In genomic region chr7:44701921-44702320, GRCm38 (mm10) we compare ENCODE assay signal across 9 mouse cellular contexts. TPM values are rescaled to one million over a fixed set of nuclear protein-coding genes. Genes with fewer than 3 reads are reported as not detected.
A peak's percentile ranks its signal among the peaks of the same experiment; 100 is the strongest.
DNase-seq lines count a peak whose midpoint lies in the region; ATAC-seq and TF ChIP-seq lines count a peak whose summit lies in the region.
"Had no signal": no experiment of that assay in that cellular context is flagged by ENCODE, and none has a peak within 500 bp of the region (broad histone marks: within the 10 kb centered on the region; RNA-seq: fewer than 3 reads in every experiment).

No protein-coding gene starts in this region.

- no peak overlapping the region for H3K9ac ChIP-seq in forebrain, embryonic 16.5 days (replicated peaks; ENCODE audit: low read depth, low read length)
- H3K9ac ChIP-seq in midbrain, embryonic 14.5 days (replicated peaks; ENCODE audit: low read length) = no peak overlapping the region

- no peak for DNase-seq in thymus, adult 2 months
- no peak for DNase-seq in thymus, postnatal 25 days
- DNase-seq in cerebellum, adult 18-20 months = peak; percentile 72 to 74
- peak; percentile 32 for DNase-seq in layer of hippocampus, adult 9-10 months (ENCODE audit: low spot score)
- DNase-seq in midbrain, embryonic 14.5 days = peak; percentile 71
- DNase-seq in c-Kit-positive CD71-positive TER-119-positive erythroid progenitor cells, embryonic 14.5 days (ENCODE audit: low spot score) = no peak
- DNase-seq in adrenal gland, postnatal 10 days = no peak

- TF ChIP-seq POLR2A in thymus, adult 2 months (IDR thresholded peaks at IDR 0.05; ENCODE audit: control insufficient read depth, extremely low read depth, insufficient read depth, low read length, poor library complexity) = no peak

- 0 out of 2 replicates have a peak, but pooled peaks have one; percentile 26 for ATAC-seq in forebrain, embryonic 16.5 days
- 0 out of 2 replicates have a peak, but pooled peaks have one; percentile 50 for ATAC-seq in midbrain, embryonic 14.5 days (ENCODE audit: low FRiP score, low TSS enrichment)

- H3K4me3 ChIP-seq in thymus, adult 2 months (ENCODE audit: control insufficient read depth, insufficient read depth, low read length) = no peak overlapping the region
- no peak overlapping the region for H3K4me3 ChIP-seq in forebrain, embryonic 16.5 days (replicated peaks; ENCODE audit: low read length)
- no peak overlapping the region for H3K4me3 ChIP-seq in midbrain, embryonic 14.5 days (replicated peaks; ENCODE audit: low read depth, low read length)

- 0 out of 2 replicates have a peak, but pooled peaks have one; percentile 19 for TF ChIP-seq CTCF in thymus, adult 2 months (IDR thresholded peaks at IDR 0.05; ENCODE audit: borderline replicate concordance, control insufficient read depth, extremely low read depth, insufficient read depth, low read length, poor library complexity)

- H3K27ac ChIP-seq in thymus, adult 2 months (ENCODE audit: control insufficient read depth, insufficient read depth, low read length) = no peak overlapping the region
- H3K27ac ChIP-seq in forebrain, embryonic 16.5 days (ENCODE audit: low read length) = no peak overlapping the region
- H3K27ac ChIP-seq in midbrain, embryonic 14.5 days (replicated peaks; ENCODE audit: low read depth, low read length) = no peak overlapping the region

- 24% methylated on average over 6 of the region's 6 CpGs for WGBS in thymus, adult 2 months
- 5% methylated on average over 6 of the region's 6 CpGs for WGBS in forebrain, embryonic 16.5 days
- 5% methylated on average over 6 of the region's 6 CpGs for WGBS in midbrain, embryonic 14.5 days

- H3K36me3 ChIP-seq in thymus, adult 2 months (ENCODE audit: control insufficient read depth, insufficient read depth, low read length) = no peaks in the 10 kb centered on the region
- no peaks in the 10 kb centered on the region for H3K36me3 ChIP-seq in forebrain, embryonic 16.5 days (ENCODE audit: control insufficient read depth, insufficient read depth)
- no peaks in the 10 kb centered on the region for H3K36me3 ChIP-seq in midbrain, embryonic 14.5 days (ENCODE audit: control insufficient read depth, insufficient read depth, low read length)

- H3K4me2 ChIP-seq in forebrain, embryonic 16.5 days (ENCODE audit: low read length) = no peak overlapping the region
- H3K4me2 ChIP-seq in midbrain, embryonic 14.5 days (ENCODE audit: low read length) = no peak overlapping the region

- no peaks in the 10 kb centered on the region for H3K9me3 ChIP-seq in forebrain, embryonic 16.5 days (ENCODE audit: control insufficient read depth, low read length)
- no peaks in the 10 kb centered on the region for H3K9me3 ChIP-seq in midbrain, embryonic 14.5 days (ENCODE audit: control insufficient read depth, low read length)

- H3K27me3 ChIP-seq in thymus, adult 2 months (ENCODE audit: control insufficient read depth, insufficient read depth, low read length) = no peaks in the 10 kb centered on the region
- H3K27me3 ChIP-seq in forebrain, embryonic 16.5 days (replicated peaks; ENCODE audit: control insufficient read depth, insufficient read depth, low read length) = no peaks in the 10 kb centered on the region
- no peaks in the 10 kb centered on the region for H3K27me3 ChIP-seq in midbrain, embryonic 14.5 days (ENCODE audit: control insufficient read depth, insufficient read depth, low read length)

- H3K4me1 ChIP-seq in thymus, adult 2 months (replicated peaks; ENCODE audit: control insufficient read depth, insufficient read depth, low read length) = no peaks in the 10 kb centered on the region; the same call in 1 of the 2 replicates
- H3K4me1 ChIP-seq in forebrain, embryonic 16.5 days (replicated peaks; ENCODE audit: control insufficient read depth, insufficient read depth, low read length) = peaks cover 8% of the 10 kb centered on the region
- H3K4me1 ChIP-seq in midbrain, embryonic 14.5 days (ENCODE audit: control insufficient read depth, insufficient read depth, low read length) = no peaks in the 10 kb centered on the region

RNA-seq across cellular contexts. Expression of gene Izumo2, which starts 6.6 kb away (rescaled TPM):
- not detected in 2 replicates for polyA plus RNA-seq in thymus, adult 2 months (2012; rRNA removed)
- polyA plus RNA-seq in forebrain, embryonic 16.5 days (2015; fragmentation: Nextera tagmentation; extraction: Ambion mirVana) = not detected in 2 replicates
- polyA plus RNA-seq in midbrain, embryonic 14.5 days (2014; fragmentation: Nextera tagmentation; extraction: Ambion mirVana) = not detected in 2 replicates
- not detected for total RNA-seq in adrenal gland, postnatal 10 days (2021)
- polyA plus RNA-seq: stomach, embryonic 14.5 days had no signal

RNA-seq across cellular contexts. Expression of gene Myh14, which starts 31.3 kb away (rescaled TPM):
- polyA plus RNA-seq in thymus, adult 2 months (2012; rRNA removed) = 1.9 and 3.7 TPM in 2 replicates
- 1.6 and 1.7 TPM in 2 replicates for polyA plus RNA-seq in forebrain, embryonic 16.5 days (2015; fragmentation: Nextera tagmentation; extraction: Ambion mirVana)
- polyA plus RNA-seq in midbrain, embryonic 14.5 days (2014; fragmentation: Nextera tagmentation; extraction: Ambion mirVana) = 2.5 and 2.7 TPM in 2 replicates
- total RNA-seq in adrenal gland, postnatal 10 days (2021) = 1 to 10 TPM; 5.5 to 9.8 TPM

RNA-seq across cellular contexts. Expression of gene Vrk3, which starts 46.3 kb away (rescaled TPM):
- polyA plus RNA-seq in thymus, adult 2 months (2012; rRNA removed) = 105 and 111 TPM in 2 replicates
- polyA plus RNA-seq in forebrain, embryonic 16.5 days (2015; fragmentation: Nextera tagmentation; extraction: Ambion mirVana) = 34.6 and 36.0 TPM in 2 replicates
- 22.6 and 26.8 TPM in 2 replicates for polyA plus RNA-seq in midbrain, embryonic 14.5 days (2014; fragmentation: Nextera tagmentation; extraction: Ambion mirVana)
- total RNA-seq in adrenal gland, postnatal 10 days (2021) = 10 to 100 TPM; 34.3 to 40.2 TPM

RNA-seq across cellular contexts. Expression of gene Zfp473, which starts 48.9 kb away (rescaled TPM):
- polyA plus RNA-seq in thymus, adult 2 months (2012; rRNA removed) = 1.1 TPM in 2 replicates
- 1.1 and 1.8 TPM in 2 replicates for polyA plus RNA-seq in forebrain, embryonic 16.5 days (2015; fragmentation: Nextera tagmentation; extraction: Ambion mirVana)
- 0.58 and 0.89 TPM in 2 replicates for polyA plus RNA-seq in midbrain, embryonic 14.5 days (2014; fragmentation: Nextera tagmentation; extraction: Ambion mirVana)
- under 1 TPM; 0.33 to 0.45 TPM for total RNA-seq in adrenal gland, postnatal 10 days (2021)

Comparison
In these comparisons a context has a peak if more than half of its experiments do, and no peak if none do; other contexts are left out.
1. DNase-seq: peak in cerebellum, adult 18-20 months (2 of 2), layer of hippocampus, adult 9-10 months (single experiment) and midbrain, embryonic 14.5 days (single experiment); none in thymus, adult 2 months (single experiment), thymus, postnatal 25 days (single experiment), c-Kit-positive CD71-positive TER-119-positive erythroid progenitor cells, embryonic 14.5 days (single experiment) and adrenal gland, postnatal 10 days (single experiment).